Mouse (Mus musculus) E14TG2a.4 (cell line): ENCODE data around the gene Dbt.

ENCODE experiments used
- H3K27me3 ChIP-seq: 2 replicates; pipeline ENCODE4 v1.6.1; 2014; ENCODE audit warnings: low read length, control low read depth; ENCODE audit not compliant: insufficient read depth
- H3K36me3 ChIP-seq: 2 replicates; pipeline ENCODE4 v1.6.1; 2014; ENCODE audit warnings: low read length, control low read depth; ENCODE audit not compliant: insufficient read depth
- H3K4me1 ChIP-seq: replicated peaks from 2 replicates; pipeline ENCODE4 v1.6.1; 2014; ENCODE audit warnings: low read depth, low read length, control low read depth
- H3K4me3 ChIP-seq: replicated peaks from 2 replicates; pipeline ENCODE4 v1.5.1; 2014; ENCODE audit warnings: mild to moderate bottlenecking, low read length
- H3K9me3 ChIP-seq: 2 replicates; pipeline ENCODE4 v1.6.1; 2014; ENCODE audit warnings: low read length, control low read depth
- CTCF ChIP-seq: conservative IDR thresholded peaks from 2 replicates; pipeline ENCODE4 v1.5.1; 2014; ENCODE audit warnings: low read length
- NANOG ChIP-seq: IDR thresholded peaks from 2 replicates; pipeline ENCODE4 v1.6.1; 2014; ENCODE audit warnings: borderline replicate concordance, low read length, mixed read lengths
- POU5F1 ChIP-seq: IDR thresholded peaks from 2 replicates; pipeline ENCODE4 v1.6.1; 2014; ENCODE audit warnings: low read length, borderline replicate concordance

The Dbt gene

DNA sequence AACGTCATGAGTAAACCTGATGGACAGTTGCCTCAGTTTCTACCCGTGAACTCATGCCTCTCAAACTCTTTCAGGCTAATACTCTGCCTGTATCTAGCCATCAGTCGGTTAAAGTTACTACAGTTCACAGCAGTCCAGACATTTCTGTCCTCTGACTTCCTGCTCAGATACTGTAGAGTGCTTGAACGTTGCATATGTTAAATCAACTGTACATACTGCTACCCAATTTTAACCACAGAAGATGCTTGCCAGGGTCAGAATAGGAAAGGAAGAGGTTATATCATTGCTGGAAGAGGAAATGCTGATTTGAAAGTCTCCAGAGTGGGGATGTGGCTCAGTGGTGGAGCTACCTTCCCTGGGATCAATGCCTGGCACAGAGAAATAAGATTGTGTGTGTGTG, 29.6 kb upstream of the Dbt start:
- peaks cover 18% of the 10 kb centered on the region for H3K36me3 ChIP-seq
- no peaks in the 10 kb centered on the region for H3K27me3 ChIP-seq
- H3K4me1 ChIP-seq: peaks cover 8% of the 10 kb centered on the region
- TF ChIP-seq NANOG: no peak
- no peak for TF ChIP-seq POU5F1
- H3K4me3 ChIP-seq: no peak overlapping the region
- H3K9me3 ChIP-seq: no peaks in the 10 kb centered on the region

DNA sequence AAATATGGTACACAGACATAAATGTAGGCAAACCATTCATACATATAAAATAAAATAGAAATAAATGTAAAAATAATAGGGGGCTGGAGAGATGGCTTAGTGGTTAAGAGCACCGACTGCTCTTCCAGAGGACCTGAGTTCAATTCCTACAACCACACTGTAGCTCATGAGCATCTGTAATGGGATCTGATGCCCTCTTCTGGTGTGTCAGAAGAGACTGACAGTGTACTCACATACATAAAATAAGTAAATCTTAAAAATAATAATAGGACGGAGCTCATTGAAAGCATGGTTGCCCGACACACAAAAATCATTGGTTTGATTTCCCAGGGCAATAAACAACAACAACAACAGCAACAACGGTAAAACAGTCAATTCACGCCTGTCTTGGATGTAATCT, 21.9 kb upstream of the Dbt start:
- Histone ChIP-seq H3K4me3 (no peak overlapping the region), H3K4me1 (peaks cover 4% of the 10 kb centered on the region), H3K9me3 (no peaks in the 10 kb centered on the region), H3K27me3 (no peaks in the 10 kb centered on the region), H3K36me3 (peaks cover 91% of the 10 kb centered on the region)
- TF ChIP-seq NANOG (no peak), POU5F1 (no peak), CTCF (no peak)

DNA sequence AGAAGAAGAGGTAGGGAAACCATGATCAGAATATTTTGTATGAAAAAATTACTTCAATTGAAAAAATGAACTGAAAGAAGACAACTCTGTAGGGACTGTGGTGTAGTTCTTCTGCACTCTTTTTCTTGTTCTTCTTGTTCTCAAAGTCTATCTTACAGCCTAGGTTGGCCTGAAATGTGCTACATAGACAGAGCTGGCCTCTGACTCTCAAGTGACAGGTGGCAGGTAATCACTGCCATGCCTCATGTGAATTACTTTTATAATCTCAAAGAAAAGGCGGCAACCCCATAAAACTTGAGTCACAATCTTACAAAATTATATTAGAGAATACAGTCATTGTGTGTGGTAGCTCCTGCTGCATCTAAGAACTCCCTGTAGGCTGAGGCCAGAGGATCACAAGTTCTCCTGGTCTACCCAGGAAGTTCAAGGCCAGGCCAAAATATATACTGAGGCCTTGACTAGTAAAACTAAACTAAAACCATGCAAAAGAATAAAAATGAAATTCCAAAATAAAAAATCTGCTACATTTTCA, 20.9 kb upstream of the Dbt start:
- no peaks in the 10 kb centered on the region for H3K9me3 ChIP-seq
- TF ChIP-seq POU5F1: no peak
- no peak for TF ChIP-seq CTCF
- no peak for TF ChIP-seq NANOG
- no peak overlapping the region for H3K4me3 ChIP-seq
- peaks cover 94% of the 10 kb centered on the region for H3K36me3 ChIP-seq
- H3K4me1 ChIP-seq: peaks cover 4% of the 10 kb centered on the region
- no peaks in the 10 kb centered on the region for H3K27me3 ChIP-seq

- Histone ChIP-seq H3K36me3 (peaks cover 96% of the 10 kb centered on the region), H3K4me3 (no peak overlapping the region), H3K9me3 (no peaks in the 10 kb centered on the region), H3K4me1 (no peaks in the 10 kb centered on the region), H3K27me3 (no peaks in the 10 kb centered on the region)
- TF ChIP-seq NANOG (no peak), CTCF (no peak), POU5F1 (no peak)
These were observed 19.2 kb upstream of the Dbt start for GRCm38 (mm10) chr3:116493658-116494057.

DNA sequence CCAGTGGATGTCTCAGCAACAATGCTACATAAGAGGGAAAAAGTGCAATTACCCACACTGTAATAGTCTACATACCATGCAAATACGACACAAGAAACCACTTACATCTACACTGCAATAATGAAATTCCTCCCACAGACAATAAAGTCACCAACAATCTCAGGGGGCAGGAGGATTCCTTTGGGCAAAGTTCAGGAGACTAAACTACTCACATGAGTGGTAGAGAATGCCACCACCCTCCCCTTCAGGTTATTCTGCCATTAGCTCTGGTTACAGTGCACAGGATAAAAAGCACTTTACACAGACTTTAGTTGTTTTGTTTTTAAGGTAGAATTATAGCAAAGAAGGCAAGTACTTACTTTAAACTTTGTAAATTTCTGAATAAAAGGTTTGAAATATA, 17.2 kb upstream of the Dbt start:
- Histone ChIP-seq H3K36me3 (peaks cover 94% of the 10 kb centered on the region), H3K4me3 (no peak overlapping the region), H3K9me3 (no peaks in the 10 kb centered on the region), H3K27me3 (no peaks in the 10 kb centered on the region), H3K4me1 (no peaks in the 10 kb centered on the region)
- TF ChIP-seq CTCF (no peak), POU5F1 (no peak), NANOG (no peak)

DNA sequence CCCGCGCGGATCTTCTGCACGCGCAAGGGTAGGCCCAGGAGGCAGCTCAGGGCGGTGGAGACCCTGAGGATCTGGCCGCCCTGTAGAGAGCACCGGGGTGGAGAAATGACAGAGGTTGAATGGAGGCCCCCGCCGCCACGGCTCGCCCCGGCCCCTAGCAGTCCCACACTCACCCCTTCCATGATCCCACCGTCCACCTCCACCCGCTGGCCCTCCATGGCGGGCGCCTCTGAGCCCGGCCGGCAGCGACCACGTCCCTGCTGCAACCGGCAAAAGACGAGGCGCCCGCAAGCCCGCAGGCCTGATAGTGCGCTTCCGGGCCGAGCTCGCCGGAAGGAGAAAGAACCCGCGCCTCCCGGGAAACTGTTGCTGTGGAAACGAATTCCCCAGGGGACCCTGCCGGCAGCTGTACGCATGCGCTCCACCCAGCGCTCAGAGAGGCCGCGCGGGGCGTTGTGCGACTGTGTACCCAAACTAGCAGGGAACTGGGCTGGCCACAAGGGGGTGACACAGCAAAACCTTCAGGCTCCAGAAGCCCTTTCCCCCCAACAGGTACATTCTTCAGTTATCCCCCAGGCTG, 5.0 kb upstream of the Dbt start, which contains the start of gene Rtca:
Rtca (minus strand) TSS at position 437 of the 580 bp plus-strand sequence.
- TF ChIP-seq NANOG (no peak), CTCF (peak; percentile 73), POU5F1 (no peak)
- peaks cover 39% of the 10 kb centered on the region for H3K36me3 ChIP-seq
- no peaks in the 10 kb centered on the region for H3K27me3 ChIP-seq
- peak within 1 kb of the TSS; percentile 87 for H3K4me3 ChIP-seq
- no peaks in the 10 kb centered on the region for H3K9me3 ChIP-seq
- H3K4me1 ChIP-seq: peaks cover 20% of the 10 kb centered on the region

DNA sequence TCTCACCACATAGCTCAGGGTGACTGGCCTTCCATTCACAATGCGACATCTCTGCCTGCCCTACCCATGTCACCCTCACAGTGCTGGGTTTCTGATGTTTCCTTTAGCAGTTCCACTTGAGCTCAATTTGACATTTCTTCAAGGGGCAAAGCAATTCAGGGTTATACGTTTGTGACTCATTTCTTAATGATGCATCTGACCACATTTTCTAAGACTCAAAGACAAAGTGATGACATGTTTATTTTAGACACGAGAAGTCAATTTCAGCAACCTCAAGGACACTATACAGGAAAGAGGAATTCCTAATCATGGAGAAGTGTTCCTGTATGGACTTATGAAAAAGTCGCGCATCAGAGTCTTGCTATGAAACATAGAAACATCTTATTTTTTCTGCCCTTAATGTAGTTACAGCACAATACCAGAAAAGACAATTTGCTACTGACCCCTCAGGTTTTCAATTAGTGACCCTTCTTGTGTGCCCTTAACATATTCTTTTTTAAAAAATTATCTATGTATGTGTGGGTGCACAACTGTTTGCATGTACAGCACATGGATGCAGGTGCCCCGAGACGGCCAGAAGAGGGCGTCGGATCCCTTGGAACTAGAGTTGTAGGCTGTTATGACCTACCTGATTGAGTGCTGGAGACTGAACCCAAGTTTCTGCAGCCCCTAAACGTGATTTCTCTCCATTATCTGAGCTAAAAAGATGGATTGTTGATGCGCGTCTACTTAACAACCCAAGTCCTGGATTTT, 543 bp upstream of the Dbt start:
- no peaks in the 10 kb centered on the region for H3K9me3 ChIP-seq
- peak overlapping the region; percentile 91 for H3K4me3 ChIP-seq
- H3K4me1 ChIP-seq: peaks cover 24% of the 10 kb centered on the region
- TF ChIP-seq CTCF (peak; percentile 72), NANOG (no peak), POU5F1 (no peak)
- peaks cover 10% of the 10 kb centered on the region for H3K36me3 ChIP-seq
- no peaks in the 10 kb centered on the region for H3K27me3 ChIP-seq

GRCm38 (mm10) chr3:116520141-116520761, 7.4 kb downstream of the Dbt start:
- Histone ChIP-seq H3K27me3 (no peaks in the 10 kb centered on the region), H3K4me1 (peaks cover 24% of the 10 kb centered on the region), H3K36me3 (peaks cover 51% of the 10 kb centered on the region), H3K4me3 (no peak overlapping the region), H3K9me3 (no peaks in the 10 kb centered on the region)
- TF ChIP-seq NANOG (no peak), POU5F1 (no peak), CTCF (no peak)
